Mouse (Mus musculus) olfactory bulb, adult 2 months (tissue): ENCODE measurements around the gene Uchl4. TPM values are rescaled to one million over a fixed set of nuclear protein-coding genes. Genes with fewer than 3 reads are reported as not detected.
"Not testable (repeated sequence)": the region's sequence is repeated elsewhere in the genome, so short reads cannot be mapped to it uniquely, and the experiment has no call there.

Source experiments
- H3K27ac ChIP-seq: fragments of 200-500 bp; 2 replicates; pipeline ENCODE4 v1.5.1; 2012; ENCODE audit warnings: low read depth, low read length; ENCODE audit not compliant: insufficient read depth
- H3K4me1 ChIP-seq: fragments of 200-500 bp; 2 replicates; pipeline ENCODE4 v1.6.1; 2012; ENCODE audit warnings: low read length; ENCODE audit not compliant: control insufficient read depth, insufficient read depth
- H3K4me3 ChIP-seq: fragments of 200-500 bp; 2 replicates; pipeline ENCODE4 v1.5.1; 2012; ENCODE audit warnings: mild to moderate bottlenecking, low read depth, low read length, moderate library complexity; ENCODE audit not compliant: insufficient read depth
- CTCF ChIP-seq: fragments of 200-500 bp; IDR thresholded peaks from 2 replicates; pipeline ENCODE4 v1.5.1; 2012; ENCODE audit warnings: low read depth, mild to moderate bottlenecking, low read length, moderate library complexity; ENCODE audit not compliant: insufficient read depth
- POLR2A ChIP-seq: fragments of 200-500 bp; IDR thresholded peaks from 2 replicates; pipeline ENCODE4 v1.6.1; 2012; ENCODE audit warnings: mild to moderate bottlenecking, low read depth, low read length, moderate library complexity; ENCODE audit not compliant: insufficient read depth
- WGBS: fragments of 180-500 bp; shearing (Covaris S2); methylation state at CpG from one replicate; pipeline ENCODE4 v1.1.7; 2018; 5-methylcytosine and 5-hydroxymethylcytosine counted together
- polyA plus RNA-seq: library from polyadenylated mRNA; stranded (reverse); fragments of >200 nt; gene quantifications from 2 replicates; pipeline ENCODE4 v1.2.4, GENCODE M21; 2012; ENCODE audit warnings: low replicate concordance; ENCODE audit not compliant: missing spikeins, insufficient read depth, insufficient read length

Gene Uchl4
- polyA plus RNA-seq, 1 experiment: not detected

- no peak for TF ChIP-seq CTCF
- no peak for TF ChIP-seq POLR2A
- WGBS: 73% methylated on average over 4 of the region's 4 CpGs
- no peaks in the 10 kb centered on the region for H3K4me1 ChIP-seq
Observed at GRCm38 (mm10) chr9:64261023-64261422, 26.0 kb downstream of the Uchl4 start.

GRCm38 (mm10) chr9:64264813-64265212, 29.8 kb downstream of the Uchl4 start:
- TF ChIP-seq POLR2A (no peak), CTCF (no peak)
- Histone ChIP-seq H3K4me1 (no peaks in the 10 kb centered on the region), H3K4me3 (no peak overlapping the region), H3K27ac (no peak overlapping the region)
- 59% methylated on average over 1 of the region's 1 CpGs for WGBS

More at GRCm38 (mm10) chr9:64261023-64261422, 26.0 kb downstream of the Uchl4 start:
- Histone ChIP-seq H3K4me3 (no peak overlapping the region), H3K27ac (no peak overlapping the region)

GRCm38 (mm10) chr9:64267231-64267630, 32.2 kb downstream of the Uchl4 start:
- no peak overlapping the region for H3K27ac ChIP-seq

GRCm38 (mm10) chr9:64268196-64268595, 33.2 kb downstream of the Uchl4 start:
- TF ChIP-seq POLR2A (no peak), CTCF (no peak)
- no peak overlapping the region for H3K4me3 ChIP-seq
- 85% methylated on average over 10 of the region's 10 CpGs for WGBS
- H3K27ac ChIP-seq: no peak overlapping the region
- no peaks in the 10 kb centered on the region for H3K4me1 ChIP-seq

More at GRCm38 (mm10) chr9:64267231-64267630, 32.2 kb downstream of the Uchl4 start:
- 82% methylated on average over 1 of the region's 1 CpGs for WGBS
- H3K4me3 ChIP-seq: no peak overlapping the region
- TF ChIP-seq POLR2A: no peak
- no peak for TF ChIP-seq CTCF
- no peaks in the 10 kb centered on the region for H3K4me1 ChIP-seq

- 93% methylated on average over 8 of the region's 8 CpGs for WGBS
- H3K27ac ChIP-seq, H3K4me1 ChIP-seq, H3K4me3 ChIP-seq: not testable (repeated sequence)
Observed at GRCm38 (mm10) chr9:64268836-64269235, 33.8 kb downstream of the Uchl4 start.

GRCm38 (mm10) chr9:64271249-64271648, 36.2 kb downstream of the Uchl4 start:
- Histone ChIP-seq H3K27ac (no peak overlapping the region), H3K4me1 (no peaks in the 10 kb centered on the region), H3K4me3 (no peak overlapping the region)
- TF ChIP-seq POLR2A: no peak
- WGBS: 73% methylated on average over 3 of the region's 3 CpGs

- Histone ChIP-seq H3K27ac (no peak overlapping the region), H3K4me3 (no peak overlapping the region), H3K4me1 (no peaks in the 10 kb centered on the region)
- 40% methylated on average over 7 of the region's 7 CpGs for WGBS
- TF ChIP-seq POLR2A (no peak), CTCF (no peak)
Observed at GRCm38 (mm10) chr9:64272611-64273010, 37.6 kb downstream of the Uchl4 start.

- Histone ChIP-seq H3K4me3 (no peak overlapping the region), H3K4me1 (no peaks in the 10 kb centered on the region), H3K27ac (no peak overlapping the region)
- WGBS: 58% methylated on average over 4 of the region's 4 CpGs
- TF ChIP-seq CTCF (no peak), POLR2A (no peak)
Observed at GRCm38 (mm10) chr9:64273757-64274156, 38.8 kb downstream of the Uchl4 start.

- H3K4me3 ChIP-seq: no peak overlapping the region
- no peak overlapping the region for H3K27ac ChIP-seq
- H3K4me1 ChIP-seq: no peaks in the 10 kb centered on the region
- TF ChIP-seq POLR2A (no peak), CTCF (no peak)
- WGBS: 77% methylated on average over 4 of the region's 4 CpGs
Observed at GRCm38 (mm10) chr9:64274291-64274690, 39.3 kb downstream of the Uchl4 start.

GRCm38 (mm10) chr9:64274919-64275318, 39.9 kb downstream of the Uchl4 start:
- no peak overlapping the region for H3K4me3 ChIP-seq
- WGBS: 83% methylated on average over 1 of the region's 1 CpGs
- TF ChIP-seq POLR2A (no peak), CTCF (no peak)
- H3K4me1 ChIP-seq: no peaks in the 10 kb centered on the region
- H3K27ac ChIP-seq: no peak overlapping the region
